Mouse (Mus musculus) C2C12 (cell line): ENCODE data around the gene Rgma. TPM values are rescaled to one million over a fixed set of nuclear protein-coding genes. Genes with fewer than 3 reads are reported as not detected.

Experiments
- H3K27me3 ChIP-seq: one replicate; pipeline ENCODE4 v1.6.1; 2011; ENCODE audit not compliant: control insufficient read depth, insufficient read depth, insufficient read length
- H3K36me3 ChIP-seq: one replicate; pipeline ENCODE4 v1.6.1; 2011; ENCODE audit not compliant: control insufficient read depth, insufficient read depth
- H3K4me3 ChIP-seq: one replicate; pipeline ENCODE4 v1.5.1; 2011; ENCODE audit warnings: mild to moderate bottlenecking, control low read depth; ENCODE audit not compliant: poor library complexity, insufficient read depth, severe bottlenecking
- H3K79me2 ChIP-seq: one replicate; pipeline ENCODE4 v1.6.1; 2011; ENCODE audit not compliant: control insufficient read depth, insufficient read depth
- H3K79me3 ChIP-seq: one replicate; pipeline ENCODE4 v1.6.1; 2011; ENCODE audit warnings: low read depth, control low read depth
- H3ac ChIP-seq: one replicate; pipeline ENCODE3; 2011; ENCODE audit warnings: low read depth; ENCODE audit not compliant: control insufficient read depth, insufficient read length
- CEBPB ChIP-seq: IDR thresholded peaks from one replicate; pipeline ENCODE4 v1.6.1; 2011; ENCODE audit warnings: low read depth, mild to moderate bottlenecking, control low read depth, moderate library complexity
- CTCF ChIP-seq: IDR thresholded peaks from one replicate; pipeline ENCODE4 v1.5.1; 2011; ENCODE audit not compliant: control insufficient read depth, insufficient read depth, insufficient read length
- FOSL1 ChIP-seq: IDR thresholded peaks from one replicate; pipeline ENCODE4 v1.8.0; 2011; ENCODE audit warnings: mild to moderate bottlenecking, low read length; ENCODE audit not compliant: poor library complexity, insufficient read depth, severe bottlenecking
- MAX ChIP-seq: IDR thresholded peaks from one replicate; pipeline ENCODE4 v1.6.1; 2011; ENCODE audit warnings: mild to moderate bottlenecking, control low read depth
- MYOD1 ChIP-seq: IDR thresholded peaks from one replicate; pipeline ENCODE4 v1.6.1; 2011; ENCODE audit warnings: low read depth; ENCODE audit not compliant: control insufficient read depth, insufficient read length
- MYOG ChIP-seq: IDR thresholded peaks from one replicate; pipeline ENCODE4 v1.6.1; 2011; ENCODE audit not compliant: control insufficient read depth, insufficient read length; ENCODE audit errors: extremely low read depth
- USF1 ChIP-seq: IDR thresholded peaks from one replicate; pipeline ENCODE4 v1.6.1; 2011; ENCODE audit warnings: low read depth, mild to moderate bottlenecking, control low read depth, moderate library complexity
- polyA plus RNA-seq: library from polyadenylated mRNA; unstranded; fragments of >200 nt; fragmentation: generic; extraction: Trizol; gene quantifications from one replicate; pipeline ENCODE4 v1.2.1, GENCODE M21; 2012; ENCODE audit warnings: missing spikeins

Gene Rgma
- polyA plus RNA-seq, 1 experiment, result 1.4 TPM

DNA sequence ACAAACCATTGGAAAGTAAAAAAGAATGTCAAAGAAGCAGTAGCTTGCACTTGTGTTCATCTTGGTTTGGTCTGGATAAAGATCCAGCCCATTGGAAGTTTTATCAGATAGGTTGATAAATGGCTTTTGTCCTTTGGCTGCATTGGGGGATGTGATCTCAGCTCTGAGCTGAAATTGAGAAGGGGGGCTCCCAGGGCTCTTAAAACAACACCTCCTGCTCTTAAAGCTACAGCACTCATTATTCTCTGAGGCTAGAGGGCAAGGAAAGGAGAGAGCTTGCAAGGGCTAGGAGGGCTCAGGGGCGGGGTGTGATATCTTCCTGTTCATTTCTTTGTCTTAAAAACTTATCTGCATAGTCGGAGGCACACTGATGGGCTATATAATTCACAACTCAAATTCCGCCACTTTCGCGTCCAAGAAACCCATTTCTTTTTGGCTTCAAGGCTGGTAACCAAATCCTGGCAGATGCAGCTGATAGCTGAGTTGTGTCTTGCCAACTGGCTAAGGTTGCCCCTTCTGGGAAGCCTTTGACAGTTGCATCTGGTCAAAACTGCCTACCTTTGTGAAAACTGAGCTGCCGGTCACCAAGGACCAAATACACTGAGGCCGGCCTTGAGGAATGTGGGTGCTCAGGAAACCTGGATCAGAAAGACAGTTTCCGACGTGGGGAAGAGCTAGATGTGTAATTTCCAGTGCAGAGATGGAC lies 18.2 kb downstream of the Rgma start:
- no peak for TF ChIP-seq CEBPB
- no peak for TF ChIP-seq USF1
- TF ChIP-seq MYOD1, result no peak
- no peak for TF ChIP-seq MAX
- TF ChIP-seq FOSL1, result no peak
- no peak for TF ChIP-seq MYOG
- no peak for TF ChIP-seq CTCF
- Histone ChIP-seq H3K4me3 (no peak overlapping the region), H3K36me3 (no peaks in the 10 kb centered on the region)

DNA sequence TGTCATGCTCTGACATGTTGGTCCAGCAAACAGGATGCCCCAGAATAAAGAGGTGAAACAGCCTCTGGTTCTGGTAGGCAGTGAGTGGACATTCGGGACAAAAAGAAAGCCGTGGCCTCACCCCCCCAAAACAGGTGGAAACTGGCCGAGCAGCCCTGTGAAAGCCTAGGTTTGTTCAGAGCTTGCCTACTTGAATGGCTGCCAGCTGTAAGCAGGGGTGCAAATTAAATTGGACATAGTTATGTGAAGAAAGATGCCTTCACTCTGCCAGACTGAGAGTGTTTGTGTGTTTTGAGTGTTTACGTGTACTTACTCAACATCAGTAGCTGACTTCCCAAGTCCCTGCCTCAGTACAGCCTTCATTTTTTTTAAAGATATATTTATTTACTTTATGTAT lies 18.7 kb downstream of the Rgma start:
- Histone ChIP-seq H3K79me3 (no peaks in the 10 kb centered on the region), H3K36me3 (no peaks in the 10 kb centered on the region), H3ac (no peak overlapping the region), H3K27me3 (no peaks in the 10 kb centered on the region), H3K79me2 (no peaks in the 10 kb centered on the region), H3K4me3 (no peak overlapping the region)
- TF ChIP-seq MYOG (no peak), MAX (no peak), CEBPB (no peak), USF1 (no peak), MYOD1 (no peak), FOSL1 (no peak), CTCF (no peak)

More for the DNA sequence above, 18.2 kb downstream of the Rgma start:
- Histone ChIP-seq H3K79me2 (no peaks in the 10 kb centered on the region), H3ac (no peak overlapping the region), H3K27me3 (no peaks in the 10 kb centered on the region), H3K79me3 (no peaks in the 10 kb centered on the region)

GRCm38 (mm10) chr7:73398319-73398718 lies 23.0 kb downstream of the Rgma start:
- TF ChIP-seq MYOD1 (no peak), FOSL1 (no peak), CEBPB (no peak), CTCF (no peak), USF1 (no peak), MAX (no peak), MYOG (no peak)
- no peaks in the 10 kb centered on the region for H3K79me3 ChIP-seq
- H3K36me3 ChIP-seq, result no peaks in the 10 kb centered on the region
- no peaks in the 10 kb centered on the region for H3K27me3 ChIP-seq
- no peak overlapping the region for H3ac ChIP-seq
- H3K4me3 ChIP-seq, result no peak overlapping the region
- no peaks in the 10 kb centered on the region for H3K79me2 ChIP-seq

- Histone ChIP-seq H3K4me3 (no peak overlapping the region), H3K79me3 (no peaks in the 10 kb centered on the region), H3K36me3 (no peaks in the 10 kb centered on the region), H3K27me3 (no peaks in the 10 kb centered on the region), H3ac (no peak overlapping the region), H3K79me2 (no peaks in the 10 kb centered on the region)
- TF ChIP-seq FOSL1, result no peak
- no peak for TF ChIP-seq MYOD1
- no peak for TF ChIP-seq MYOG
- no peak for TF ChIP-seq MAX
Measured at GRCm38 (mm10) chr7:73398806-73399442, 23.6 kb downstream of the Rgma start.

DNA sequence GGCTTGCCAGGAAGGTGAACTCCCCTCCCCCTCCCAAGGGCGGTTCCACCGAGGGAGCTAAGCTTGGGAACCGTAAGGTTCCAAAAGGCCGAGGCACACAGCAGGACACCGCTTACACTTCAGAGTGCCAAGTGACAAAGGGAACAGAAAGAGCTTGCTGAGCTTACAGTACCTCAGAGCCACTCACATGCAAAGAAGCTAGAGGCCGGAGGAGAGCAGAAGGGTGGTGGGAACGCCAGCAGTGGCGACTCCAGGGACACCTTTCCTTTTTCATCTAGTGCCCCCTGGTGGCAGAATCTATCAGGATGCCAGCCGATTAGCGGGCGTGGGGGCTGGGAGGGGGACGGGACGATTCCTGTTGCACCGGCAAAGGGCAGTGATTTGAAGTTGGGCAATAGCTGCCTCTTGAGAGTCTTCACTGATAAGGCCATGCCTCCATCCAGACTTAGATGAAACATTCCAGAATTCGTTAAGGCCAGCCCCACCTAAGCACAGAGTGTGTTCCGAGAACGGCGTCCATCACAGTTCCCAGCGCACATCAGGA lies 24.3 kb downstream of the Rgma start:
- no peaks in the 10 kb centered on the region for H3K79me2 ChIP-seq
- no peaks in the 10 kb centered on the region for H3K27me3 ChIP-seq
- TF ChIP-seq CTCF (peak; percentile 78), USF1 (no peak), MYOG (no peak), CEBPB (no peak)
- peak overlapping the region; percentile 15 for H3ac ChIP-seq
- no peaks in the 10 kb centered on the region for H3K79me3 ChIP-seq
- H3K4me3 ChIP-seq, result no peak overlapping the region
- no peaks in the 10 kb centered on the region for H3K36me3 ChIP-seq
